Mouse (Mus musculus) bone marrow macrophage, adult 2 months (primary cell): Measurements from ENCODE around the gene Itpr3.

Source experiments
- CTCF ChIP-seq: IDR thresholded peaks from 2 replicates; pipeline ENCODE4 v1.5.1; 2012; ENCODE audit warnings: low read depth, mild to moderate bottlenecking, low read length, moderate library complexity
- POLR2A ChIP-seq: IDR thresholded peaks from 2 replicates; pipeline ENCODE4 v1.6.1; 2012; ENCODE audit warnings: mild to moderate bottlenecking, low read depth, low read length, borderline replicate concordance

DNA sequence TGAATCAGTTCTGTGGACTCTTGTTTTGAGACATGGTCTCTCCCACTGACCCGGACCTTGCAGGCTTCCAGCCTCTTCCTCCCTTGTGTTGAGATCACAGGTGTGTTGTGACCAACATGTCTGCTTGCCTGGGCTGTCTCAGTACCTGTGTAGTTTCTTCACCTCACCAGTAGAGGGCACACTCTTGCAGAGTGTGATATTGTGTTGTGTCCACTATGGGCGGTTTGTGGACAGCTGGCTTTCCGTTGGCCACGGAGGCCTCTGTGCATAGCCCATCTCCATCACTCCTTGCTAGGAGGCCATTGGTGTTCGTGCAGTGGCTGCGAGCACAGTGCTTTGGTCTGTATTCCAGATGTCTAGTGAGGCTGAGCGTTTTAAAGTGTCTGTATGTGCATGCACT is 20.0 kb downstream of the Itpr3 start:
- TF ChIP-seq CTCF (peak; percentile 46), POLR2A (no peak)
